Mouse (Mus musculus): ENCODE results near the gene Suco. TPM values are rescaled to one million over a fixed set of nuclear protein-coding genes. Genes with fewer than 3 reads are reported as not detected.
A peak's percentile ranks its signal among the peaks of the same experiment; 100 is the strongest.

Suco gene
- 21.9 and 27.0 TPM in 2 replicates for polyA plus RNA-seq (2015; fragmentation: Nextera tagmentation; extraction: Ambion mirVana)

DNA sequence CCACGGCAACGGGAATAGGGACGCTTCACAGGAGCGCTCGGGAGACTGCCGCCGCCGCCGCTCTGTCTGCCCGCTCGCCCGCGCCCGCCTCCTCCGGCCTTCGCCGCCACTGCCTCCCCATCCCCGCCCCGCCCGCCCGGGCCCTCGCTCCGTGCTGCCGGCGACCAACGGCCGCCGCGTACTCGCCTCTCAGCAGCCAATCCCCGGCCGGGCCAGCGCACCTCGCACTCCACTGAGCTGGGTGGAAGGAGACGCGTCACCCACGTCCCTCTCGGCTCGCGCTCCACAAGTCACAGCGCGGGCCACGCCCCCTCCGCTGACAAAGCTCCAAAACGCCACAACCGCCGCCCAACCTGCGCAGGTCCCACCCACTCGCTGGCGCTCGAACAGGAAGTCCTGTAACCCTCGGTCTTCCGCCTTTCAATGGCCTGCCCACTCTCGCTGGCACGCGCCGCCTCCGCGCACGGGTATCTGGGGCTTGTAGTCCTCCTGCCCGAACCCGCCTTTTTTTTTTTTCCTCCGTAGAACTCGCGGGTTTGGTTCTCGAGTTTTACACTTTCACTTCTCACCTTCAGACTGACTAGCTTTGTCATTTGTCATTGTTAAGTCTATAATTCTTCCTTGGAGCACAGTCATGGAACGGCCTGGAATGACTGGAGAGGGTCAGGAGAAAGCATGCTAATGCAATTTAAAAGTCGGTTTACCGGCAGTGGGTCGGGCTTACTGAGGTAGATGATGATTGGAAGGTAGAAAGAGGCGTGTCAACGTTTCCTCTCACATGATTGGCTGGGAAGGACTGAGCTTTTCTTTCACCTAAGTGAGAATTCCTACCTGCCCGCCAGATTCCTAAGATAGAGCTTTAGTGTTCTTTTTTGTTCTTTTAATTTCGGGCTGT, at the start of gene Suco:
Suco (minus strand) TSS at position 130 of the 895 bp plus-strand sequence.
- peak within 1 kb of the TSS; percentile 64 for H3K4me2 ChIP-seq
- no peaks in the 10 kb centered on the region for H3K36me3 ChIP-seq
- WGBS: under 1% methylated on average over 57 of the region's 74 CpGs
- no peaks in the 10 kb centered on the region for H3K9me3 ChIP-seq (replicated peaks)
- peaks cover 23% of the 10 kb centered on the region for H3K4me1 ChIP-seq
- H3K4me3 ChIP-seq (replicated peaks): peak within 1 kb of the TSS; percentile 88
- H3K27me3 ChIP-seq: no peaks in the 10 kb centered on the region
- H3K27ac ChIP-seq: peak within 1 kb of the TSS; percentile 99
- peak; percentile 99 for ATAC-seq (replicated peaks; ENCODE audit: low FRiP score)
- peak within 1 kb of the TSS; percentile 93 for H3K9ac ChIP-seq

GRCm38 (mm10) chr1:161925281-161925805, 48.9 kb upstream of the Suco start:
- no peaks in the 10 kb centered on the region for H3K36me3 ChIP-seq
- ATAC-seq (replicated peaks; ENCODE audit: low FRiP score): no peak
- no peaks in the 10 kb centered on the region for H3K27me3 ChIP-seq
- WGBS: 90% methylated on average over 13 of the region's 13 CpGs
- no peaks in the 10 kb centered on the region for H3K9me3 ChIP-seq (replicated peaks)
- H3K4me1 ChIP-seq: no peaks in the 10 kb centered on the region
- H3K4me2 ChIP-seq: no peak overlapping the region
- no peak overlapping the region for H3K27ac ChIP-seq
- H3K4me3 ChIP-seq (replicated peaks): no peak overlapping the region
- H3K9ac ChIP-seq: no peak overlapping the region

GRCm38 (mm10) chr1:161924321-161924720, 47.8 kb upstream of the Suco start:
- Histone ChIP-seq H3K36me3 (no peaks in the 10 kb centered on the region), H3K4me2 (no peak overlapping the region), H3K4me1 (no peaks in the 10 kb centered on the region), H3K27ac (no peak overlapping the region), H3K4me3 (replicated peaks) (no peak overlapping the region), H3K9me3 (replicated peaks) (no peaks in the 10 kb centered on the region), H3K27me3 (no peaks in the 10 kb centered on the region), H3K9ac (no peak overlapping the region)
- no peak for ATAC-seq (replicated peaks; ENCODE audit: low FRiP score)
- 61% methylated on average over 3 of the region's 3 CpGs for WGBS

GRCm38 (mm10) chr1:161921928-161922327, 45.4 kb upstream of the Suco start:
- 79% methylated on average over 6 of the region's 6 CpGs for WGBS
- no peak overlapping the region for H3K9ac ChIP-seq
- H3K4me1 ChIP-seq: peaks cover 5% of the 10 kb centered on the region; the same call in 1 of the 2 replicates
- no peak overlapping the region for H3K4me3 ChIP-seq (replicated peaks)
- ATAC-seq (replicated peaks; ENCODE audit: low FRiP score): no peak
- H3K36me3 ChIP-seq: no peaks in the 10 kb centered on the region
- H3K27me3 ChIP-seq: no peaks in the 10 kb centered on the region
- H3K4me2 ChIP-seq: no peak overlapping the region
- no peaks in the 10 kb centered on the region for H3K9me3 ChIP-seq (replicated peaks)
- H3K27ac ChIP-seq: no peak overlapping the region

- H3K9ac ChIP-seq: no peak overlapping the region
- no peaks in the 10 kb centered on the region for H3K27me3 ChIP-seq
- H3K4me3 ChIP-seq (replicated peaks): no peak overlapping the region
- no peak for ATAC-seq (replicated peaks; ENCODE audit: low FRiP score)
- H3K36me3 ChIP-seq: no peaks in the 10 kb centered on the region
- no peak overlapping the region for H3K4me2 ChIP-seq
- 90% methylated on average over 9 of the region's 9 CpGs for WGBS
- H3K9me3 ChIP-seq (replicated peaks): no peaks in the 10 kb centered on the region
- H3K4me1 ChIP-seq: peaks cover 10% of the 10 kb centered on the region
- no peak overlapping the region for H3K27ac ChIP-seq
Measured at GRCm38 (mm10) chr1:161920475-161921454, 44.3 kb upstream of the Suco start.

DNA sequence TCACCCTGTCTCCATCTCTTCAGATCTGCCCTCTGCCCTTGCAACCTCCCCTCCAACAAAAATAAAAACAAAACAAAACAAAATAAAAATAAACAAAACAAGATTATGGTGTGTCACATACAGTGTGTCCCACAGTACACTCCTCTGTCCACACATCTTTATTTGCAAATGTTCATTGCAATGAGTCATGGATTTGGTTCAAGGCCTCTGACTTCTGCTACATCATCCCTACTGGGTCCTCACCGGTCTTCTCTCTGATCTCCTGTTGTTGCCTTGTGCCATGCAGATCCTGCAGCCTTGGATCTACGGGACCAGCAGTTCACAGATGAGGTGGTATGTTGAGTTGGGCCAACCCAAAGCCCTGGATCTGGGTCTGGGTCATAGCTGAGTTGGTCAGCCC, 43.1 kb upstream of the Suco start:
- 89% methylated on average over 2 of the region's 2 CpGs for WGBS
- Histone ChIP-seq H3K36me3 (no peaks in the 10 kb centered on the region), H3K4me2 (no peak overlapping the region), H3K9me3 (replicated peaks) (no peaks in the 10 kb centered on the region), H3K4me3 (replicated peaks) (no peak overlapping the region), H3K27me3 (no peaks in the 10 kb centered on the region), H3K4me1 (peaks cover 10% of the 10 kb centered on the region), H3K27ac (no peak overlapping the region), H3K9ac (no peak overlapping the region)
- no peak for ATAC-seq (replicated peaks; ENCODE audit: low FRiP score)

DNA sequence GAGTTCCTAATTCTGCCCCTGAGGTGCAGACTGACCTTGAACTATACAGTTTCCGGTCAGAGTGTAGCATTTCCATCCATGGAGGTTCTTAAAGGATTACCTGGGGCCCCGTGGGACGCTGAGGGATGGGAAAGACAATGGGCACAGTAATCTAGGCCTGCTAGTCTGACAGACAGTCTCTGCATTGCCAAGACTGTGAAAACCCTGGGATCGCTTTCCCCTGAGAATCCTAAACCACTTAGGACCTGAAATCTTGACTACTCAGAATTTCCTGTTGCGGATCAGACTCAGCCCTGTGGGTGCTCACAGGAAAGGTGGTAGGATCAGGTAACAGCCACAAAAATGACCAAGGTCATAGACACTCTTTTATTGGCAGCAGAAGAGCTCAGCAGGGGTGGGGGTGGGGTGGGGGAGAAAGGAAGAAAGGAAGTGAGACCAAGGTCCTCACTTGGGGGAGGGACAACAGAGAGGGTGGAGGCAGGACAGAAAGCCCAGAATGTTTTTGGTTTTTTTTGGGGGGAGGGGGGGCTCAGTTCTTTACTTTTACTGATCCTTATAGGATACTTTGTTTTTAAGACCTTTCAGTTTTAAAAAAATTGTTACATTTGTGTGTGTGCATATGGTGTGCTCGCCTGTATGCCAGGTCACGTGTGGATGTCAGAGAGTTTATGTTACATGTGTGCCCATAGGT, 42.3 kb upstream of the Suco start:
- Histone ChIP-seq H3K9me3 (replicated peaks) (no peaks in the 10 kb centered on the region), H3K4me1 (peaks cover 12% of the 10 kb centered on the region), H3K27ac (no peak overlapping the region), H3K36me3 (no peaks in the 10 kb centered on the region), H3K4me2 (no peak overlapping the region), H3K4me3 (replicated peaks) (no peak overlapping the region), H3K9ac (no peak overlapping the region), H3K27me3 (no peaks in the 10 kb centered on the region)
- 0 out of 2 replicates have a peak, but pooled peaks have one; percentile 9 for ATAC-seq (replicated peaks; ENCODE audit: low FRiP score)
- WGBS: 54% methylated on average over 7 of the region's 7 CpGs

DNA sequence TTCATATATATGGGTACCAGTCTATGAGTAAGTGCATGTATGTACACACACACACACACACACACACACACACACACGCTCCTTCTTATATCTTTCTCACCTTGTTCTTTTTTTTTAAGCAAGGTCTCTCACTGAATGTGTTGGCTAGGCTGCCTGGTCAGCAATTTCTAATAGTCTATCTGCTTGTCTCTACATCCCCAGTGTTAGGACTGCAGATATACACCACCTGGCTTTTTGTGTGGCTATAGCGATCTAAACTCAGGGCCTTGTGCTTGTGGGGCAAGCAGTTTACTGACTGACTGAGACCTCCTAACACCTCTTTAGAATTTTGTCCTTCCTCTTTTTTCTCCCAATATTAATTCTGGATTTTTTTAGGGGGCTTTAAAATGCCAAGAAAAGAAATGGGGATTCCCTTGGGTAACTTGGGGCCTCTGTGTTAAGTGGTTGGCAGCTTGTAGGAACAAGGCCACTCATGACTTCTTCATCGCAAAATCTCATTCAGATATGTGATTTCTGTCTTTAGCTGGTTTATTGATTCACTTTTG, 41.5 kb upstream of the Suco start:
- 86% methylated on average over 3 of the region's 3 CpGs for WGBS
- Histone ChIP-seq H3K4me3 (replicated peaks) (no peak overlapping the region), H3K27ac (no peak overlapping the region), H3K9me3 (replicated peaks) (no peaks in the 10 kb centered on the region), H3K4me1 (peaks cover 19% of the 10 kb centered on the region), H3K9ac (no peak overlapping the region), H3K36me3 (no peaks in the 10 kb centered on the region), H3K27me3 (no peaks in the 10 kb centered on the region), H3K4me2 (no peak overlapping the region)
- no peak for ATAC-seq (replicated peaks; ENCODE audit: low FRiP score)

DNA sequence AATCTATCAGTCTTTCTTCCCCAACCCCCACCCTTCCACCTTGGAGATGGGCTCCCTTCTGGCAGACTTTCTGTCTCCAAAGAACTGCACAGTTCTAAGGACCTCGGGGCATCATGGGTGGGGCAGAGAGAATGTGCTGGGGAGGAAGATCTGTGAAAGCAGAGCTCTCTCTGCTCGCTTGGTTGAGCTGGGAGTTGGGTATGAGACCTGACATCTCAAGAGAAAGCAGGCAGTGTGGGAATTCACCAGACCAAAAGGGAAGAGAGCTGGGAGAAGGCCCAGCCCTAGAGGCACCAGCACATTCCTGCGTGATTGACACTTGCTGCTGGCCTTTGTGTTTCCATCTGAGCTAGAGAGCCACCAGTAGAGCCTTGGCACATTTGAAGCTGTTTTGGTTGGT, 39.6 kb upstream of the Suco start:
- 48% methylated on average over 3 of the region's 3 CpGs for WGBS
- H3K4me3 ChIP-seq (replicated peaks): no peak overlapping the region
- H3K36me3 ChIP-seq: no peaks in the 10 kb centered on the region
- no peak overlapping the region for H3K4me2 ChIP-seq
- peak; percentile 78 for ATAC-seq (replicated peaks; ENCODE audit: low FRiP score)
- H3K27me3 ChIP-seq: no peaks in the 10 kb centered on the region
- no peaks in the 10 kb centered on the region for H3K9me3 ChIP-seq (replicated peaks)
- H3K9ac ChIP-seq: no peak overlapping the region
- H3K27ac ChIP-seq: 0 out of 2 replicates have a peak overlapping the region, but pooled peaks have one; percentile 32
- peaks cover 19% of the 10 kb centered on the region for H3K4me1 ChIP-seq

GRCm38 (mm10) chr1:161913648-161913984, 37.1 kb upstream of the Suco start:
- no peak for ATAC-seq (replicated peaks; ENCODE audit: low FRiP score)
- H3K27me3 ChIP-seq: no peaks in the 10 kb centered on the region
- 43% methylated on average over 7 of the region's 7 CpGs for WGBS
- H3K9me3 ChIP-seq (replicated peaks): no peaks in the 10 kb centered on the region
- no peak overlapping the region for H3K4me3 ChIP-seq (replicated peaks)
- H3K4me2 ChIP-seq: no peak overlapping the region
- peaks cover 23% of the 10 kb centered on the region for H3K4me1 ChIP-seq
- H3K36me3 ChIP-seq: no peaks in the 10 kb centered on the region
- no peak overlapping the region for H3K9ac ChIP-seq
- H3K27ac ChIP-seq: no peak overlapping the region

DNA sequence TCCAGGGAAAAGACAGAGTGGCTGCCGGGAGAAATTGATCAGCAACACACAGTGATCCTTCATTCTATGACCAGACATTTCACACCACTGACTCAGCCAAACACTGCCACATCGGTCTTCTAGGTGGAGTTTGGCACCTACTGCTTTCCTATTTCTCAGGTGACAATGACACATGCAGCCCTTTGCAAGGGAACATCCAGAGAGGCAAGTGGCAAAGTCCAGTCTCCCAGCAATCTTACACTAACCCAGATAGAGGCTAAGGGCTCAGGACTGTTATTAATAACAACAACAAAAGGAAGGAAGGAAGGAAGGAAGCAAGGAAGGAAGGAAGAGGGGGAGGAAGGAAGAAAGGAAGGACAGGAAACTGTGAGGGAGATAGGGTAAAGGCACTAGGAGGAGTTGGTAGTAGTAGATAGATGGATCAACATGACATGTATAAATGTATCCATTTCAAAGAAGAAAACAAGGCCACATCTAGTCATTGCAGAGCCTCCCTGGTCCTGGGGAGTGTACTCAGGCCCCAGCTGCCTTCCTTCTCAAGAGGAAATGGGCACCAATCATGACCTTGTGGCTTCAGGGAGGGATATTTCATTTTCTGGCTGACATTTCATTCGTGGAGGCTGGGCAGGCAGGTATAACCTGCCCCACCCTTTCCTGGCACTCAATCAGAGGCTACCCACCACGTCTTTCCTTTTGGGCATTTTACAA, 36.6 kb upstream of the Suco start:
- no peak overlapping the region for H3K4me2 ChIP-seq
- no peaks in the 10 kb centered on the region for H3K36me3 ChIP-seq
- WGBS: 37% methylated on average over 4 of the region's 4 CpGs
- H3K9ac ChIP-seq: no peak overlapping the region
- peaks cover 23% of the 10 kb centered on the region for H3K4me1 ChIP-seq
- no peaks in the 10 kb centered on the region for H3K27me3 ChIP-seq
- H3K27ac ChIP-seq: no peak overlapping the region
- H3K4me3 ChIP-seq (replicated peaks): no peak overlapping the region
- ATAC-seq (replicated peaks; ENCODE audit: low FRiP score): no peak
- no peaks in the 10 kb centered on the region for H3K9me3 ChIP-seq (replicated peaks)
